Mouse (Mus musculus) left cerebral cortex, adult 2 months (tissue): ENCODE results near the gene Mov10. TPM values are rescaled to one million over a fixed set of nuclear protein-coding genes. Genes with fewer than 3 reads are reported as not detected.
"Not testable (repeated sequence)": the region's sequence is repeated elsewhere in the genome, so short reads cannot be mapped to it uniquely, and the experiment has no call there.

Experiments
- DNase-seq, 2 experiments: peaks; one replicate each; pipeline ENCODE4 v3.0.0; 2021 to 2022; ENCODE audit warnings: low spot score in 2 of 2, mixed read lengths in 1 of 2; ENCODE audit errors: extremely low spot score in 1 of 2
- H3K27ac ChIP-seq: fragments of 200-600 bp; 2 replicates; pipeline ENCODE4 v1.8.1; 2022
- H3K4me3 ChIP-seq: fragments of 200-600 bp; 2 replicates; pipeline ENCODE4 v1.8.1; 2022
- CTCF ChIP-seq: fragments of 200-600 bp; IDR thresholded peaks from 2 replicates; pipeline ENCODE4 v1.8.1; 2022; ENCODE audit warnings: antibody characterized with exemption, mild to moderate bottlenecking, moderate library complexity
- intact Hi-C: fragments of 180-260 bp; cut with DNase I; formaldehyde crosslinking; loops from one replicate; pipeline ENCODE4 v1.15.1; 2025
- total RNA-seq, 2 experiments: library from RNA; stranded (reverse); gene quantifications; 2 replicates each; pipeline ENCODE4 v1.2.3; 2021

Gene Mov10
- total RNA-seq, 2 experiments from 2014 or later = 10.5 to 10.9 TPM

DNA sequence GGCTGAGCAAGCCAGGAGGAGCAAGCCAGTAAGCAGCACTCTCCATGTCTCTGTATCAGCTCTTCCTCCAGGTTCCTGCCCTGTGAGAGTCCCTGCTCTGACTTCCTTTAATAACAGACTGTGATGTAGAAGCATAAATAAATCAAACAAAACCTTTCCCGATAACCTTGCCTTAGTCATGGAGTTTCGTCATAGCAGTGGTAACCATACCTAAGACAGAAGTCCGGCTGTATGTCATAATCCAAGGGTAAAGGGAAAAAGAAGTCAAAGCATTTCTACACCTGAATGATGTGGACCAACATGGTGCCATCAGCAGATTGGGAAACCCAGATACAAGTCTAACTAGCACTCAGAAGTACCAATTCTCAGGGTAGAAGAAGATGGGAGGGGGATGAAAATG is 17.4 kb upstream of the Mov10 start:
- Histone ChIP-seq H3K4me3 (no peak overlapping the region), H3K27ac (no peak overlapping the region)
- TF ChIP-seq CTCF = no peak
- intact Hi-C loops = no loop called here
- no peak for DNase-seq

DNA sequence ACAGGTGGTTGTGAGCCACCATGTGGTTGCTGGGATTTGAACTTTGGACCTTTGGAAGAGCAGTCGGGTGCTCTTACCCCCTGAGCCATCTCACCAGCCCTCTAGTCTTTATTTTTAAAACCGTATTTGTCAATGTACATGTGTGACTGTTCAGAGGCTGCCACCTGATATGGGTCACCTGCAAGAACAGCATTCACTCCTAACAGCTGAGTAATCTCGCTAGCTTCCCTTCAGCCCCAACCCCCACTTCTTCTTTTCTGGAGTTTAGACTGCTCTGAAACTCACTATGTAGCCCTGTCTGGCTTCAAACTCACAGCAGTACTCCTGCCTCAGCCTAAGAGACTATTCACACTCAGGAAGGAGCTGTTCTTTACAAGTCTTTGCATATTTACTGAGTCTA is 4.0 kb upstream of the Mov10 start:
- H3K4me3 ChIP-seq = no peak overlapping the region
- intact Hi-C loops = no loop called here
- TF ChIP-seq CTCF = no peak
- H3K27ac ChIP-seq = no peak overlapping the region
- no peak for DNase-seq

DNA sequence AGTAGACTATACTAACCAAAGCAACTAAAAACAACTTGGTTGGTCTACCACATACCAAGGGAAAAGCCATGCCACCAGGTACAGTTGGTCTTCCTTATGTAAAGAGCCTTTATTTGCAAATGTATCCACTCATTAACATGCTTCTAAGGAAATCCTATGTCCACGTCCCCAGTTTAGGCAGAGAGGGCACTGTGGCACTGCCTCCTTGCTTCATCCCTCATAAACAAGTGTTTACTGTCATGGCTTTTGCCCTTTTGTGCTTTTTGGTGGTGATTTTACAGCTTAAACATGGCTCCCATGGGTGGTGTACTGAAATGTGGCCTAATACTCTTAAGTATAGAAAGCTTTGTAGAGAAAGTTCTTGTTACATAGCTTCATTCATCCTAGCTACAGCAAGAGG is 2.1 kb upstream of the Mov10 start:
- intact Hi-C loops = no loop called here
- TF ChIP-seq CTCF = no peak
- no peak for DNase-seq

DNA sequence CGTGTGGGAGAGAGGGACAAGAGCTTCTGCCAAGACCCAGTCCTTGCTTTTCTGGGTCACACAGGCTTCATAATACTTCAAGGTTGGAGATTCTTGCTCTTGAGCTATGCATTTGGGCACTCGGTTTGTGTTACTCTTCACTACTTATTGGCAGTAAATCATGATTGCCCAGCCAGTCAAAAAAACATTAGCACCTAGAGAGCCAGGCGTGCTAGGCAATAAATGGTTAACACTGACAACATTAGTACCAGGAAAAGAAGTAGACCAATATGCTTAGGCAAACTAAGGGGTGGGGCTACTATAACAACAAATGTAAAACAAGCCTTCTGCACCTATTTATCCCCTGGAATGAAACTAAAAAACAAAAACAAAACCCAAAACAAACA is 379 bp upstream of the Mov10 start:
- Histone ChIP-seq H3K4me3 (peak overlapping the region; percentile 82), H3K27ac (no peak overlapping the region; the same call in 1 of the 2 replicates)
- intact Hi-C loops = no loop called here
- no peak for TF ChIP-seq CTCF
- no peak for DNase-seq

More for the DNA sequence above, 2.1 kb upstream of the Mov10 start:
- Histone ChIP-seq H3K27ac (no peak overlapping the region), H3K4me3 (no peak overlapping the region)

DNA sequence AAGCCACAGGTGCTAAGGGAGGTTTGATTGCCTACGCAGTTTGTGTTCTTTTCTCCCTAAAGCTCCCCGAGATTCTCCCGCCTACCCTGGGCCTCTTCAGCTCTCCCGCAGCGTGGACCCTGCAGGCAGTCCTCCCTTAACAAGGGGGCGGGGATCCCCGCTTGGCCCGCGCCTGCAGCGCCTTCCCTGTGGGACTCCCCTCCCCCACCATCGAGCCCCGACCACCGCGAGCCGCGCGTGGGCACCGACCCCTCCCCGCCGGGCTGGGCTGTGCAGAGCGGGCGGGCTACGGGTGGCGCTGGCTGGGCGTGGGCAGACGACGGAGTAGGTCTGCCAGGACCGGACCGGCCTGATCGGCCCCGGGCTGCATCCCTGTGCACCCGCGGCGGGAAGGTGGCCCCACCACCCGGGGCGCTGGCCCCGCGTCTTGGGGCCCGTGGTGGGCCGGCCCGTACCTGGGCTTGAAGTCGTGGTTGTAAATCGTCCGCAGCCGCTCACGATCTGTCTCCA is 827 bp downstream of the Mov10 start:
- H3K4me3 ChIP-seq = peak overlapping the region; percentile 82
- peak; percentile 45 to 49 for DNase-seq
- intact Hi-C loops = loop anchor here (2.0 kb wide), 1 partner anchor 29 kb away; the partner anchor contains the start of gene Rhoc
- H3K27ac ChIP-seq = peak overlapping the region; percentile 77
- no peak for TF ChIP-seq CTCF

DNA sequence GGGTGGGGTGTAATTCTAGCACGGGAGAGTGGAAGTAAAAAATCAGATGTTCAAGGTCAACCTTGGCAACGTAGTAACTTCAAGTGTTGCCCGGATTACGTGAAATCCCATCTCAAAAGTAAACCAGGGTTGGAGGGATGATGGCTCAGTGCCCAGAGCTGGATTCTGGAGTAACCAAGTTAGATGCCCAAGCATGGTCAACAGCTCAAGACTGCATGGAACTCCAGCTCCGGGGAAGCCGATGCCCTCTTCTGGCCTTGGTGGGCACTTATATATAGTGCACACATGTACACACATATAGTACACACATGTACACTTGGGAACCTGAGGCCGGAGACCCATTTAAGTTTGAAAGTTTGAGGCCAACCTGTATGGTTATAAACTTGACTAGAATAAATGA is 2.2 kb downstream of the Mov10 start:
- H3K27ac ChIP-seq = no peak overlapping the region
- intact Hi-C loops = loop anchor here (2.0 kb wide), 1 partner anchor 27 kb away; the partner anchor contains the start of gene Rhoc
- TF ChIP-seq CTCF = no peak
- no peak for DNase-seq
- no peak overlapping the region for H3K4me3 ChIP-seq

DNA sequence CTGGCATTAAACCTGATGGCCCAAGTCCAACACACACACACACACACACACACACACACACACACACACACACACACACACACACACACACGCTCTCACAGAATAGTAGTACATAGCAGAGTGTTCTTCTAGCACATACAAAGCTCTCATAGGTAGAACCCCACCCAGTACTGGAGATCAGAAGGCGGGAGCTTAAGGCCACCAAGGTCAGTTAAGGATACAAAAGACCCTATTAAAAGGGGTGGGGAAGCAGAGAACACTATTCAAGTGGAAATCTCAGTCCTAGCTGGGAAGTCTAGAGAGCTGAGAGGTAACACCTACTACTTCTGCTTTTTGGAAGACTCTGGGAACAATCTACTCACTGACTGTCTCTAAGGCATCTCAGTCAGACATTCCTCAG is 3.0 kb downstream of the Mov10 start:
- H3K4me3 ChIP-seq = no peak overlapping the region
- H3K27ac ChIP-seq = no peak overlapping the region
- no peak for TF ChIP-seq CTCF
- no peak for DNase-seq
- intact Hi-C loops = no loop called here

DNA sequence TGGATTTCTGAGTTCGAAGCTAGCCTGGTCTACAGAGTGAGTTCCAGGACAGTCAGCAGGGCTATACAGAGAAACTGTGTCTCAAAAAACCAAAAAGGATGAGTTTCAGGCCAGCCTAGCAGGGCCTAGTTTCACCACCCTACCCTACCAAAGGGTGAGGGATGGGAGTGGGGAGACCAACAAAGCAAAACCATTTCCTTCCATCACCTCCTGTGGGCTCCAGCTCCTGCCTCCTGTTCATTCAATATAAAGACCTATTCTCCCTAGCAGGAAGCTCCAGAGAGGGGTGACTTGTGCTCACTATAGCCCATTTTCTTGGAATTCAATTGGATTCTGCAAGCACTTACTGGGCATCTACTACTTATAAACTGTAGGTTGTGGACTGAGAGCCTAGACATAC is 3.6 kb downstream of the Mov10 start:
- intact Hi-C loops = no loop called here
- H3K27ac ChIP-seq = no peak overlapping the region
- TF ChIP-seq CTCF = no peak
- DNase-seq = no peak
- H3K4me3 ChIP-seq = no peak overlapping the region

DNA sequence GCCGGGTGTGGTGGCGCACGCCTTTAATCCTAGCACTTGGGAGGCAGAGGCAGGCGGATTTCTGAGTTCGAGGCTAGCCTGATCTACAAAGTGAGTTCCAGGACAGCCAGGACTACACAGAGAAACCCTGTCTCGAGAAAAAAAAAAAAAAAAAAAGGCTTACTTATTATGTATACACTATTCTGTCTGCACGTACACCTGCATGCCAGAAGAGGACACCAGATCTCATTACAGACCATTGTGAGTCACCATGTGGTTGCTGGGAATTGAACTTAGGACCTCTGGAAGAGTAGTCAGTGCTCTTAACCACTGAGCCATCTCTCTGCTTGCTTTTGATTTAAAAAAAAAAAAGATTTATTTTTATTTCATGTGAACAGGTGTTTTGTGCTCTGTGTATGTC is 5.1 kb downstream of the Mov10 start:
- intact Hi-C loops, DNase-seq, H3K4me3 ChIP-seq, H3K27ac ChIP-seq: not testable (repeated sequence)

DNA sequence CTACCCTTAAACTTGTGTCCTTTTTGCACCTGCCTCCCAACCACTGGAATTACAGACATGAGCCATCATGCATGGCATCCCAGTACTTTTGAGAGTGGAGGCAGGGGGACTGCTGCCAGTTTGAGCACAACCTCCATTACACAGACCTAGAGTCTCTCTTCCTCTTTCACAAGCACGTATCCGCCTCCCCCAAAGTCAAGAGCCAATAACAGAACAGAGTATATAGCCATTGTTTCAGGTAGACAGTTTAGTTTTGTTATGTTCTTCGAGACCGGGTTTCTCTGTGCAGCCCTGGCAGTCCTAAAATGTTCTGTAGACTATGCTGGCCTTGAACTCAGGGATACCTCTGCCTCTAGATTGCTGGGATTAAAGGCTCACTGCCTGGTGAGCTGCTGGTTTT is 6.1 kb downstream of the Mov10 start:
- intact Hi-C loops = no loop called here
- TF ChIP-seq CTCF = no peak
- Histone ChIP-seq H3K27ac (no peak overlapping the region), H3K4me3 (no peak overlapping the region)
- DNase-seq = no peak

DNA sequence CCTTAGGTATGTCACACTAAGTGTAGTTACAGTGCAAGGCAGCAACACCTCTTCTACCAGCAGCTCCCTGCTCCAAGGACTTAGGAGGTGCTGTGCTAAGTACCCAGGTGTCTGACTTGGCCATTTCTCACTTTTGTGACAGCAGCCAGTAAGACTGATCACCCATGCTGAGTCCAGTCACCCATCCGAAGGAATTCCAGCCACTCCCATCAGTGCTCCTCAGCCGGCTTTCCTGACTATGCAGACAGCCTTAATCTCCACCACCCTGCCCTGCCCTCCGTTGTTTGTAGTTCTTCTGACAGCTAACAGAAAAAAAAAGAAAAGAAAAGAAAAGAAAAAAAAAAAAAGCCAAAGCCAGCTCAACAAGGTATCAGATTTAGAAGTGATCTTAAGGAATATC is 6.6 kb downstream of the Mov10 start:
- H3K4me3 ChIP-seq = no peak overlapping the region
- no peak overlapping the region for H3K27ac ChIP-seq
- no peak for TF ChIP-seq CTCF
- intact Hi-C loops = no loop called here
- no peak for DNase-seq

DNA sequence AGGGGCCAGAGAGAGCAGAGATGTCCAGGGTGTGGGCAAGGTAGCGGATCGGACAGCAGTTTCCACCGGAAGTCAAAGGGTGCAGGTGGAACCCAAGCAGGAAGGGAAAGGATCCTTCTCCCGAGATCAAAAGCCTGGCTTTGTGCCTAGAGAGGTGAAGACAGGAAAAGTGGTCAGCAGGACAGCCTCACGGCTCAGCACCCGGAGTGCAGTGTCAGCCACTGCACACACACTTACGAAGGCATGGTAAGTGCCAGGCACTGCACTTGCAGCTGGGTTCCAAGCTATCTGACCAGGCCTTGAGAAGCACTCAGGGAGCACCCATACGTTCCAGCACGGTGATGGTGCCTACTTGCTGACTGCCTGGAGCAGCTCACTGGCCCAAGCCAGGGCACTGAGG is 12.8 kb downstream of the Mov10 start:
- Histone ChIP-seq H3K4me3 (no peak overlapping the region), H3K27ac (no peak overlapping the region)
- no peak for TF ChIP-seq CTCF
- intact Hi-C loops = no loop called here
- DNase-seq = no peak

DNA sequence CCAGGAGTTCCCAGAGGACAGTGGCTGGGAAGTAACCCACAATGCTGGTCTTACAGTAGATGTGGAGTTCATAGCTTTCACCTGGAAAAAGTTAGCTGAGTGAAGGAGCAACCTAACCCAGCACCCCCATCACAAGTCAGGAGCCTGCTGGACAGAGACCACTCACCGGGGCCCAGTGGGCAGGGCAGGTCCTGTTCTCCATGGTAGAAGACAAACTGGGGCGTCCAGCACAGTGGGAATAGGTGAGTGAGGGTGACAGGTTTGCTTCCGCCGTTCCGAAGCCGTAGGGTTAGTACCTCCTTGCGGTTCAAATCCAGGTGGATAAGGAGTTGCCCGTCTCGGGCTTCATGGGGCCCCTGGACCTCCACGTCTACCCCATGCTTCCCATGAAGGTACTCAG is 14.1 kb downstream of the Mov10 start:
- no peak for TF ChIP-seq CTCF
- intact Hi-C loops = no loop called here
- H3K4me3 ChIP-seq = no peak overlapping the region
- no peak overlapping the region for H3K27ac ChIP-seq
- no peak for DNase-seq
